Mouse (Mus musculus): Measurements from ENCODE around the gene Gm7903.
A peak's percentile ranks its signal among the peaks of the same experiment; 100 is the strongest.
"Not testable (repeated sequence)": the region's sequence is repeated elsewhere in the genome, so short reads cannot be mapped to it uniquely, and the experiment has no call there.

Gene Gm7903

GRCm38 (mm10) chrX:135433535-135433934, at the start of gene Gm7903:
Gene Gm7903 (plus strand): TSS chrX:135433835.
- not testable (repeated sequence) for DNase-seq

DNA sequence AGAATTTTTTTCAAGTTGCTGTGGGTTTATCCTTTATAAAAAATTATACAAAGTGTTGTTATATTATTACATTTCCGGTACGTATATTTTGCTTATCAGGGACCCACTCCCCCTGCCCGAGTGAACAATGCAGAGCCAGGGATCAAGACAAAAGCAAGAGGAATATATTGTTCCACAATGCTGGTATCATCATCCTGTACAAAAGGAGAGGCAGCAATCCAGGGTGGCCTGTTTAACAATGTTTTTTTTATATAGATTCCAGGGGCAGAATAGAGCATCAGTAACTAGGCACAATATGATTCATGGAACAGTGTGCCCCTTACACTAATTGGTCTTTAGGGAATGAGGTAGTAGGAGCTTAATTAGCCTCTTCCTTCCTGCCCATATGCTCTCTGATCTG, 30.1 kb upstream of the Gm7903 start:
- not testable (repeated sequence) for DNase-seq

GRCm38 (mm10) chrX:135421203-135421602, 12.4 kb upstream of the Gm7903 start:
- peak in 1 of 2 experiments; percentile 0 for DNase-seq

DNA sequence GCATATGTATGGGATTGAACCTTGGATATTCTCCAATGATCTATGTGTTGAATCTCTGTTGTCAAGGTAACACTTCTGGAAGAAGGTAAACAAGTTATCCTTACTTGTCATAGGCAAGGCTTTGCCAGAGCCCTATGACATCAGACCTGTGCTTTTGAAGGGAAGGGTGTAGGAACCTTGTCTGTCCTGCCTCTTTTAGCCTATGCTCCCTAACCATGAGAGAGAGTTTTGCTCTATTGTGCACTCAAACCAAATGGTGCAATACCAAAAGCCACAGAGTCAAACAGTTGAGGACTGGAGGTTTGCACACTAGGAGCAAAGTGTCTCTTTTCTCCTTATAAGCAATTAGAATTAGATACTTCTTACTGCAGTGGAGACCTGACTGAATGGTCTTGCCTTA, 11.8 kb upstream of the Gm7903 start:
- not testable (repeated sequence) for DNase-seq

DNA sequence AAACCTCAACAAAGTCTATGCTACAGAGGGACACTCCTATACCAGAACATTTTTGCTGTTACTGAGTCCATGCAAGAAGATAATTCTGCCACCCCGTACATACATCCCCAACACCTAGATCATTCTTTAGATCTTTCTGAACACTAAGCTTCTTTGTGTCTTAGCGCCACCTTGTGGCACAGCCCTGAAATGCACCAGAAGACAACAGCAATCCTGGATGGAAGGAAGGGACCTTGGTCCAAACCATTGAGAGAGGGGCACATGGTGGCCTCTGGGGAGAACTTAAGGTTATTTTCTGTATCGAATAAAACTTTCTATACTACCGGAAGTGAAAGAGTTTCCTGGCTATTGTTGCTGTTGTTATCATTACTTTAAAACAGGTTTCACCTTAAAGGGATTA, 11.2 kb upstream of the Gm7903 start:
- DNase-seq, result not testable (repeated sequence)

- not testable (repeated sequence) for DNase-seq
Measured at GRCm38 (mm10) chrX:135464160-135464559, 30.5 kb downstream of the Gm7903 start.

DNA sequence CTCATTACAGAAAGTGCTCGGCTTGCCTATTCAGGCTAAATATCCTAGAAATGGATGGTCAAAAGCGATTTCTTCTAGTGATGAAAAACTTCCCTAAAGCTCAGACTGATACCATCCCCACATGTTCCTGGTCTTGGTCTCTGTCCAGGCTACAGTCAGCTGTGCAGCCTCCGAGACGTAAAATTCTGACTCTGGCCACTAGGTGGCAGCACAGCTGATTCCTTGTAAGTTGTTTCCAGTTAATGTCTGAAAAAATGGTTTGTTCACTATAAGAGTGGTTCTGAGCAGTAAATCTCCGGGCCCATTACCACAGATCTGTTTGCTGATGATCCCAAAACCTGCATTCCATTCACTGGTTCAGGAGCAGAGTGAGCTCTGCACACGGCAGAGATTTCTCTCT, 48.3 kb downstream of the Gm7903 start:
- not testable (repeated sequence) for DNase-seq

- not testable (repeated sequence) for DNase-seq
Measured at GRCm38 (mm10) chrX:135483183-135483582, 49.5 kb downstream of the Gm7903 start.

Measured in cerebellum, postnatal 10 days (tissue).